Mouse (Mus musculus) lung, postnatal 36 days (tissue): ENCODE results near the gene Ccdc27.

Source experiments
- DNase-seq: peaks from one replicate; pipeline ENCODE4 v3.0.0; 2022; ENCODE audit warnings: mixed read lengths

The Ccdc27 gene

DNA sequence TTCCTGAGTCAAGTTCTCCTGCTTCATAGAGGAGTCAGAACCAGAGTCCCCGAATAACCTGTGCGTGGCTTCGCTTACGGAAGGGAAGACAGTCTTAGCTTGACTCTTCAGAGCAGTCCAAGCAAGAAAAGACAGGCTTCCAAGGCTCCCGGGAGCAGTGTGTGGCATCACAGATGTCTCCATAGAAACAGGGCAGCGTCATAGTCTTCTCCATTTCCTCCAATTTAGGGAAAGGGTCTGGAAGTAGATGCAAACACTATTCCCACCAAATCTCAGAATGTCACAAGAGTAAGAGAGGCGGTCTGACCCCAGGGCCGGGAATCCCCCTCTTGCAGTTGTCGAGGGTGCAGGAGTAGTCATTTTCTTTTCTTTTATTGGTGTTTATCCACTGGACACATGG is at the start of gene Ccdc27:
Gene Ccdc27, minus strand, starts transcription at position 101 of the 400 bp plus-strand sequence.
- DNase-seq, result no peak

DNA sequence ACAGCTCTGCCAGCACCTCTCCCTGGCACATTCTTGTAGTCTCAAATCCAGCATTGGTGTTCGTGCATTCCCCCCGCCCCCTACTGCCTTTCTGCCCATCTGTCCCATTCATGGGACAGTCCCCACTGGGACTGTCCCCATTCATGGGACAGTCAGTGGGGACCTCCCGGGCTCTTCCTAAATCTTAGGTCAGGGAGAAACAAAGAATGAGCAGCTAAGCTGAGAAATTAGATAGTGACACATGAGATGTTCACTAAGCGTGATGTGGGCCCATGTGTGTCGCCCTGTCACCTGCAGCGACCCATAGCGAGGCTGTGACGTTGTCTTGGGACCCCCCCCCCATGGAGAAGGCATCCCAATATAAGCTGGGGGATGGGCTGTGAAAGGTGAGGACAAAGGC is 48.9 kb upstream of the Ccdc27 start:
- DNase-seq, result no peak

DNA sequence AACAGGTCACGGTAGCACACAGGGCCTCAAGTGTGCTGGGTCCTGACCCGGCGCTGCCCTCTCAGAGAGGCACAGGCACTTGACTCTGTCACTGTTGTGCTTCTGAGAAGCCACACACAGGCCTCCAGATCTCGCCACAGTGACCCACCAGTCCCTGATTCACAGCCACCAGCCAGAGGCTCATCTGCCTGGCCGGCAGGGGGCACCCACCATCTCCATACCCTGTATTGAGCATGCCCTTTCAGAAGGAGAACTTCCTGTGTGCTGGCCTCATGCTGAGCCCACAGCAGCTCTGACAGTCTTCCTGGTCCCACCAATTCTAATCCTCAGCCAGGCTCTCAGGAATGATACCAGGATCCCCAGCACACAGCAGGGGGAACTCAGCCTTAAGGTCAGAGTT is 46.7 kb upstream of the Ccdc27 start:
- peak; percentile 6 for DNase-seq

DNA sequence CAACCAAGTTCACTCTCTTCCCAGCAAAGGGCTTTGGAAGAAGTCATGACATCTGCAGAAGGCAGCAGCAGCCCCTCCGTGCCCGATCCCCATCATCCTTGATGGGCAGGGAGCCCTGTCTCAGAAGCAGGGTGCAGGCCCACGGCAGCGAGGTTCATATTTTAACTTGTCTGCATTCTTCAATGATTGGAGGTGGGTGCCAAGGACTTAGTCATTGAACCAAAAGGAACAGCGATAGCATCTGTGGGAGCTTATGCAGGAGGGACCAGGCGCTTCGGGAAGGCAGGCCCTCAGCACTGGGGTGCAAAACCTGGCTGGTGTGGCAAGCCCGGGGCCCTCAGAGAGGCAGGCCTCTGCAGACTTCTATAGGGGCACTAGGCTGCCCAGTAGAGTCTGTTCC is 44.0 kb upstream of the Ccdc27 start:
- no peak for DNase-seq

DNA sequence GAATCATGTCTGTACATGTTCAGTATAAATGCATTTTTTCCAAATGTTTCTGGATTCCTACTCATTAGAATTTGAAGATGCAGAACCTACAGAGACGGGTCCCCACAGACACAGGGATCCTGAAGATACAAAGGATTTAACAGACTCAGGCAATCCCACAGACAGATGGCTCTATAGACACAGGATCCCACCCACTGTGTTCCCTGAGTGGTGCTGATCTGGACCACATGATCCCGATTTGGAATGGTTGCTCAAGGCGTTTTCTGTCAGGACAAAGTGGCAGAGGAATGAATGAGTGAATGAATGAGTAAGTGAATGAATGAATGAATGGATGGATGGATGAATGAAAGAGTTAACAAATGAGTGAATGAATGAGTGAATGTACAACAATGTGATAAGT is 43.4 kb upstream of the Ccdc27 start:
- DNase-seq, result no peak

DNA sequence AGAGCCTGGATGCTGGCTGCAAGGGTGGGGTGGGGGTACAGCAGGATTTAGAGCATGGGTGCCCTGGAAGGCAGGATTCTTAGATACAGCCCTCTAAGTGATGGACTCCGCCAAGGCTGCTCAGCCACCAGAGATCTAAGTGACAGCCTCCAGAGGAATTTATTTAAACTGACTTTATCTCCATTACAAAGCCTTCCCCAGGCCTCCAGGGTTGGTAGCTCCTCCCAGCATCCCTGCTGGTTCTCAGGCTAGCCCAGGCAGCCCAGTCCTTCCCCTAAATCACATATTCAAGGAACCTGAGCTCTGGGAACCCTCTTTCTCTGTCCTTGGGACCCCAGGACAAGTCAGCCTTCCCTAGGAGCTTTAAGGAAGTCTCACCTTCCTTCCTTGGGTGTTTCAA is 39.5 kb upstream of the Ccdc27 start:
- no peak for DNase-seq

DNA sequence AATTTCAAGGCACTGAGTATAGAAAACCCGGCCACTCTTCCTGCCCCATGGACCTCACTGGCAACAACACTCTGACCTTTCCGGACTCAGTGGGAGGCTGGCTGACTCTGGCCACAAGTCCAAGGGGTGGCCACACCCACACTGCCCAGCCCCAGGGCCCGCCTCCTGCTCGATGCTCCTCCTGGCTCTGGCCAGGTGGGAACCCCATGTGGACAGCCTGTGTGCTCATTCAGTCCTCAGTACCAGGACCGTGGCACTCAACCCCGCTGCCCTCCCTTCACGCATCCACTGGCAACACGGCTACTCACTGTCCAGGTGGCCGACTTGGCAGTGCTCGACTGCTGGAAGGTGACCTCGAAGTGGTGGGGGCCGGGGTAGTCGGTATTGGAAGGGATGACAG is 38.5 kb upstream of the Ccdc27 start:
- peak; percentile 22 for DNase-seq

DNA sequence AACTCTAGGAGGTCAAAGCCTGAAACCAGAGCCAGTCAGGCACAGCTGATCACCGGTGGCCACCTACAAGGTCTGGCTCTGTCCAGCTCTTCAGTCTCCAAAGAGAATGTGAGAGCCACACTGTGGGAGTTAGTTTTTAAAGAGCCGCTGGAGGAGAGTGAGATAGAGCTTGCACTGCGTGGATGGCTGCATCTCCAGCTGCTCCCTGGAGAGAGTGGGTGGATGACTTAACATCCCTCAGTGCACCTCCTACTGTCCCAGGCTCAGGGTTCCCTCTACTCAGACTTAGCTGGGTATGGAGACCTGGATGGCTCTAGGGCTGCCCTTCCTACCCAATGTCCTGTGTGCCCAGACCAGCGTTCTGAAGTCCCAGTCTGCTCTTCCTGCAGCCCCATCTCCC is 37.7 kb upstream of the Ccdc27 start:
- no peak for DNase-seq

DNA sequence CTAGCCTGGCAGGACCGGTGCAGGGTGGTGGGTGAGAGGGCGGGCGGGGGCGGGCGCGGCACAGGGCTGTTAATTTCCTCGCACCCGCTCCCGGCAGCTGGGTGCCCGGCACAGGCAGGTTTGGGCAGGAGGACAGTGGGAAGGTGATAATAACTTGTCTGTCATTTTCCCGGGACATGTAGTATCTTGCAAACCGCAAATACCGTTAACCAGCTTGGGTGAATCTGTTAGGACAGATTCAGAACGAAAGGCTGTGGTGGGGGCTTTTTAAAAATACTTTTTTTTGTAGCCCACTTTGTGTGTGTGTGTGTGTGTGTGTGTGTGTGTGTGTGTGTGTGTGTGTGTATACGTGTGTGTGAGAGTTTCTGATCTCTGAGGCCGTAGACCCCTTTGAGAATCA is 29.5 kb upstream of the Ccdc27 start:
- no peak for DNase-seq

DNA sequence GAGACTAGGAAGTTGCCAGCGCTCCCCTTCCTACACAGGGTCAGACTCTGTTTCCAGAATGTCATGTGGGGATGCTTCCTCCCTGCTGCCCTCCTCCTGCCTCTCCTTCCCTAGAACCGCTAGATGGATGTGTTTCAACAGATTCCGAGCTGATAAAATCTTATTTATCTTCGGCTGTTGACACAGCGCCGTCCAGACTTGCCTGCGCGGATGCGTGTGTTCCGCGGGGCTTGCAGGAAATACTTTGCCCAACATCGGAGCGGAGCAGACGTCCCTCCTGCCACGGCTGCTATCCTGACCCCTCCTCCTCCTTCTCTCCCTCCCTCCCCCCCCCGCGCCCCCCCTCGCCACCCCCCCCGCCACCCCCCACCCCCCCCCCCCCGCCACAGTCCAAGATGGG is 29.0 kb upstream of the Ccdc27 start:
- DNase-seq, result no peak

DNA sequence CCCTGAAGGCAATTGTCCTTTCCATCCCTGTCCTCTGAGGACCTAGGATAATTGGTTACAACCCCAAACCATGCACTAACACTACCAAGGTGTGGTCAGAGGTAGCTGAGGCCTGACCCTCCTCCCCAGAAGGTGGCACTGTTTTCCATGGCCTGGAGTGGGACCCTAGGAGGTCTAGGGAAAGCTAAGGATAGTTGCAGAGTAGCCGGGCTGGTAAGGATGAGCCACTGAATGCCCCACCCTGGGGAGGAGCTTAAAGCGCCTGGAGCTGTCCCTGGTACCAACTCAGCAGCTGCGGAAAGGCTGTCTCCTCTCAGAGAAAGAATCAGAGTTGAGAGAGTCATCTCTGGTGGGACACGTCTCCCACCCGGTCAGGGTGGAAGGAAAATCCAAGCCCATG is 28.4 kb upstream of the Ccdc27 start:
- DNase-seq, result peak; percentile 10

DNA sequence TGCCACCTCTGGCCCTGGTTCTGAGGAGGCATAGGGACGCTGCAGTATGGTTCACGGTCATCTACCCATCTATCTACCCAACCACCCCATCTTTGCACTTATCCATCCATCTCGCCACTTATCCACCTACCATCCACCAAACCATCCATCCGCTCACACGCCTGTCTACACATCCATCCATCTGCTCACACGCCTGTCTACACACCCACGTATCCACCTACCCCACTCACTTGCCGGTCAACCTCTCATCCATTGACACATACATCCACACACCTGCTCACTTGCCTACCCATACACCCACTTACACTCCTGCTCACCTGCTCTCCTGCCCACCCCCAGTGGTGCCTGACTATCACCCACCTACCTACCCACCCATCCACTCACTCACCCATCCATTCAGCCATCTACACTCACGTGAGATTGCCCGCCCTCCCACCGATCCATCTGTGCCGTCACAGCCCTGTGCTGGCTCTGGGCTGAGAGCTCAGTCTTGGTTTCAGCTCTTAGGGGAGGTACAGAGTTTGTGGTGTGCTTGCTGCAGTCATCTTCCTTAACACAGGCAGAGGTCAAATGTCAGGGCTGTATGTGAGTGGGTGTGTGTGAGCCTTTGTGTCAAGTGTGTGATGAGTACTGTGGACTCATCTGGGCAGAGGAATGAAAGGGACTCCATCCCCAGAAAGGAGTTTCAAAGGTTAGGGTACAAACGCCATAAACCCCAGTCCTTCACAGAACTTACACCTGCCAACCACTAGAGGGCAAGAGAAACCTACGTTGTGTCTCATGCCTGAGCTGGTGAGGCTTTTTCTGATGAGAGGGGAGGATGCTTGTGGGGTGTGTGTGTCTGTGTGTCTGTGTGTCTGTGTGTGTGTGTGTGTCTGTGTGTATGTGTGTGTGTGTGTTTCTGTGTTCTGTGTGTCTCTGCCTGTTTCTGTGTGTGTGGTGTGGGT is 22.6 kb upstream of the Ccdc27 start:
- DNase-seq, result peak; percentile 39

DNA sequence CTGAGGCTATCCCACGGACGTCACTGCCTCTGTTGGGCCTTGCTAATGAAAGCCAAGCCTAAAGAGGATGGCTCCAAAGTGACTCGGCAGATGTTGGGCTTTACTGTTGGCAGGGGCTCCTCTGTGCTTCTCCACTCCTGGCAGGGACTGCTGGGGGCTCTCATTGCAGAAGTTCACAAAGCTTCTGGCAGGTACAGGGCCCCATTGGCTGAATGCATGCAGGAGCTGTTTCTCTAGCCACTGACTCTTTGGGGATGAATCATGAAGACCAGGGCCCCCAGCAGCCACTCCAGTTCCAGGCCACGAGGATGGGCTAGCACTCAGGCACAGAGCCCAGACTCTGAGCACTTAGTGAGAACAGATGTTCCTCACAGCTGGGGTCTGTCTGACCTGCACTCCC is 15.2 kb upstream of the Ccdc27 start:
- DNase-seq, result no peak

DNA sequence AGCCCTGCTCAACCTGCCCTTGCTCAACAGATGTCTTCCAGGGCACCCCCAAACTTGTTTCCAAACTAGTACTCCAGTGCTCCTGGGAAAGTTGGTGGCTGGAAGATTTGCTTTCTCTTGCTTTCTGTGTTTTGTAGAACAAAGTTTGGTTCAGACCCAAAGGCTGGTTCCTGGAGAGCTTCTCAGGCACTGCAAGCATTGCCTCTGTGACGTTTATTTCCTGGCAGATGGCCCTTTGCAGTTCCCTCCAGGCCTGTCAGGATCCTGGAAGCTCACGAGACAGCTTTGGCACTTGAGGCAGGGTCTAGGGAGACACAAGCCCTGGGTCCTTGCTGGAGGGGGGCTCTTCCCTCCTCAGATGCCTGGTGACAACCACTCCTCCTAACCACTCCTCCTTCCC is 14.2 kb upstream of the Ccdc27 start:
- no peak for DNase-seq

DNA sequence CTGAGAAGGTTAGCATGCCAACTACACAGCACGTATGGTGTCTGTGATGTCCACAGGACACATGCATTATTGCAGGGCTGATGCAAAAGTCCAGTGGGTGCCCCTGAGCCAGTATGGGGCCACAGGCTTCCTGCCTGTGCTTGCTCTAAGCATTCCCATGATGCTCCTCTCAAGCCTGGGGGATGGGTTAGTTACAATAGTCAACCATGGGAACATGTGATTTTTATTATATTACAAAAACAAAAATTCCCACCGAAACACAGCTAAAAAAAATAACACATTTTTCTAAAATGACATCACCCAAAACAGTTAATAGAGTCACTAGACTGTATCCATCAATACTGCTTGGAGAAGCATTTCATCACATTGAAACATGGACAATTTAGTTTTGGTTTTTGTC is 13.6 kb upstream of the Ccdc27 start:
- no peak for DNase-seq

DNA sequence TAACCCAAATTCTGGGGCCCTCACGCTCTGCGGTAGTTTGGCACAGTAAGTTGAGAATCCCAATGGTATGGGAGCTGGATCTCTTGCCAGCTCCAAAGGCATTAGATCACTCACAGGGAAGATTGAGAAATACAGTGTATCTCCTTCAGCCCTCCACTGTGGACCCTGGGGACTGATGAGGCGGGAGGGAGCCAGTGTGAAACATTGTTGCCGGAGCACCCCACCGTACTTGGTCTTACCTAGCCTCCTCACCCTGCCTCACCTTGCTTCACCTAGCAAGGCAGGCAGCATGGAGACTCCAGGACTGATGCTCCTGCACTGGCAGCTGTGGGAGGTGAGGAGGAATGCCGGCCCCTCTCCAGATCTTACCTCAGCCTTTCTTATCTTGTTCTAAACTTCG is 13.0 kb upstream of the Ccdc27 start:
- DNase-seq, result no peak

DNA sequence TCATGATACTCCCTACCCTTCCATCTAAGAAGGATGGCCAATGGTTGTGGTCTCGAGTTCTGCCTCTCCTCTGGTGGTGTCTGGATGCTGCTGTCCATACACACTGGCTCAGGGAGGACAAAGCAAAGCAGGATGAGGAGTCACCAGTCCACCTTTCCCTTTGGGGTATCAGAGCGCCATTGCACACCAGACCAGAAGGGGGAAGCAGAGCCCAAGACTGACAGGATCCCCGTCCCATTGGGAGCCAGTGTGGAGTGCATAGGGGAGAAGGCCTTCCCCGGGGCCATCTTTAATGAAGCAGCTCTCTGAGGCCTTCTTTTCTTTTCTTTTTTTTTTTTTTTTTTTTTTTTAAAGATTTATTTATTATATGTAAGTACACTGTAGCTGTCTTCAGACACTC is 10.6 kb upstream of the Ccdc27 start:
- DNase-seq, result no peak

DNA sequence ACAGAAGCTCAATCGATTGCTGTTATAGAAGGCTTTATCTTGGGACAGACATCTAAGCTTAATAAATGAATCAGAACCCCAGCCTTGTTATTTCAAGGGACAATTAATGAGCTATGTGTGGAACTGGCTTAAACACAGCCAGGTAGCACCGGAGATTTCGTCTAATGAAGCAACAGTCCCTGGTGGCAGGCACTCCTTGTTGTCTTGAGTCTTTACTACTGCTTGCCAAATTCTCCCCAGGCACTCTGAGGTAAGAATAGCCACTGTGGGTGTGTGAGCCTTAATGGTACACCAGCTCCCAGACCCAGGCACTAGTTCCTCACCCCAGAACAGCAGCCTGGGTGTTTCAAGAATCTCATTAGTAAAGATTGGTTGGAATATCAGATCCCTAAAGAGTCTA is 8.9 kb upstream of the Ccdc27 start:
- no peak for DNase-seq

DNA sequence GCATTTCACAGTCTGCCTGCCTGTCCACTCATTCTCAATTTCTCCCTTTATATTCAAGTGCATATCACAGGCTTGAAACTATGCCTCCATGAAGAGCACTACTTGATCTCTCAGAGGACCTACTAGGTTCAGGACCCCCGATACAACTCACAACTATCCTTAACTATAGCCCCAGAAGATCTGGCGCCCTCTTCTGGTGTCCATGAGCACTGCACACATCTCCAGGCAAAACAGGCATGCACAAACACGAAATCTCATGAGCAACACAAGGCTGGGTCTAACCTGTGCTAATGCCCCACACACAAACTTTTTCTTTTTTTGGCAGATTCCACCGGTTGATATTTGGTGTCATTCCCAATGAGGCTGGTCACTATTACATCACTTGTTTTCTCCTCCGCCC is 3.4 kb upstream of the Ccdc27 start:
- DNase-seq, result no peak

DNA sequence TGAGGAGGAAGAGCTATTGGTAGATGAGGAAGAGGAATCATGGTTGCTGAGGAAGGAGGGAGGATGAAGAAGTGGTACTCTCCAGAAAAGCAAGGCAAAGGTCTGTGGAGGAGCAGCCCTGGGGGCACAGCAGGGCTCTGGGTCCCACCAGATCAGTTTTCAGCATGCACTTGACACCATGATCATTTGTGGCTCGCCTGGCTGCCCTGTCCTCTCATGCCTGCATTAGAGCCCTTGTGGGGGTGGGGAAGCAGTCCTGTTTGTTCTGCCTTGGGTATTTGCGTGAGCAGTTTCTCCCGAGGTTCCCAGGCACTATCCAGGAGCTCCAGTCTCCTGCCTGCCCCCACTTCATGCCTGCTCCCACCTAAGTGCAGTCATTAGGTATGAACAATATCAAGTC is 5.4 kb downstream of the Ccdc27 start:
- no peak for DNase-seq

DNA sequence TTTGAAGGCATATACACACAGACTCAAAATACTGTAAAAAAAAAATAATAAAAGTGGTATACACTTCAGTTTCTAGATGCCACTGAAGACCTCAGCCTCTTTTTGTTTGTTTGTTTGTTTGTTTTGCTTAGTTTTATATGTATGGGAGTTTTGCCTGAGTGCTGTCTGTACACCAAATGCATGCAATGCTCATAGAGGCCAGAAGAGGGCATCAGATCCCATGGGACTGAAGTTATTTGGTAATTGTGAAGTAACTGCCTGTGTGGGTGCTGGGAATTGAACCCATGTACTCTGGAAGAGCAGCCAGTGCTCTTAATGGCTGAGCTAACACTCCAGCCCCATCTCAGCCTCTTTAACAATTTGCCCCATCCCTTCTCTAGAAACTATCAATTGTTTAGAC is 13.8 kb downstream of the Ccdc27 start:
- peak; percentile 48 for DNase-seq

DNA sequence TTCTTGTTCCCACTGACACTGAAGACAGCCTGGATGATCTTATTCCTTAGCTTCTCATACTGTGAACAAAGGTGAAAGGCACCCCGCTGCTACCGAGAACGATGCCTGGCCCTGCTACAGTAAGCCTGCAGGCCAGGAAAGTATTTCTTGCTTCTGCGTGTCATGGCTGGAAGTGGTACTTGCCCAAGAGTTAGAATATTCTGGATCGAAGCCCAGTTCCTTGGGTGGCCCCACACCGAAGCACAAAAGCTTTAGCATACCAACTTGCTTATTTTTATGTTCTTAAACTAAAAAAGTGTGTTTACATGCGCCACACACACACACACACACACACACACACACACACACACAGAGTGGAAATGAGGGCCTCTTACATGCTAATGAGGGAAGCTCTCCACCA is 14.4 kb downstream of the Ccdc27 start:
- no peak for DNase-seq

DNA sequence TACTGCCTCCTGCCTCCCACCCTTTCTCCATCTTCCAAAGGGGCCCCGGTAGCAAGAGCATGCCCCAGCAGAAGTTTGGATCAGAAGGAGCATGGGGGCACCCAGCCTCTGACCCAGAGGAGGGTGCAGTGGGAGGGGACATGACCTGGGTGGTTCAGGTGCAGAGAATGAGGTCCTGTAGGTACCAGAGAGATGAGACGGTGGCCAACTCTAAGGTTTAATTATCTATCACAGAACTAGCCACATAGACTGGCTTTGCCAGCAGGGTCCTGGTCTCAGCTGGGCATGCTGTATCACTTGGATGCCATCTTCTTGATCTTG is 16.1 kb downstream of the Ccdc27 start:
- no peak for DNase-seq

DNA sequence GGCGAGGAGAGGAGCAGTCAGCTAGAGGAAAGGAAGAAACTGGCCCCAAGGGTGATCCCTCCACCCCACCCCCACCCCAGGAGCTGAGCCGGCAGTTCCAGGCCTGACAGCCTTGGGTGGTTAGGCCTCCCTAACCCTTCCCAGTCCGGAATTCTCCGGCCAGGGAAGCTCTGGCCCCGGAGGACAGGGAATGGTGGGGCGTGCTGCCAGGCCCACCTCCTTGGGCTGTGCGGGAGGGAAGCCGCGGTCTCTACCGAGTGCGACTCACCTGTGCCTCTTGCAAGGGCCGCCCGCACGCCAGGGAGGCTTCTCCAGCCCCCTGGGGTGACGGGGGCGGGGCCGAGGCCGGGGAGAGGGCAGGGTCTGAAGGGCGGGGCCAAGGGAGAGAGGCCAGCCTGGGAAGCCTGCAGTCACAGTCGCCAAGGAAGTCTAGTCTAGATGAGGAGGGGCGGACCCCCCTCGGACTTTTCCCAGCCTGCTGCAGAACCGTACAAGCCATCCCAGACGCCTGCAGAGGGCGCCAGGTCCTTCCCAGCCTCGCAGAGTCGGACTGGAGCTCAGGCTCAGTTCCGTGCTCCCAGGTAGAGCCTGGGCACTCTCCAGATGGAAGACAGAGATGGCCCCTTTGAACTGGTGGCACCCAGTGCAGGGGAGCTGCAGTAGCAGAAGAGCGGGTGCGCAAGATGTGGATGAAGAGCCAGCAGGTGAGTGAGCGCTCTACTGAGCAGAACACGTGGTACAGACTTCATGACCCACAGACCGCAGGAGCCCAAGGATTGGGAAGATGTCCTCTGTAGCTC is 16.6 kb downstream of the Ccdc27 start, which contains the start of gene Smim1:
Gene Smim1, minus strand, starts transcription at position 590 of the 800 bp plus-strand sequence.
- DNase-seq, result peak; percentile 92
